Mouse (Mus musculus): Measurements from ENCODE around the gene Tcf23. TPM values are rescaled to one million over a fixed set of nuclear protein-coding genes. Genes with fewer than 3 reads are reported as not detected.

Tcf23 gene
- total and polyA plus RNA-seq, 3 experiments: not detected

- in situ Hi-C loops (cut with MboI; ENCODE audit: low pct_ligation_motif_present, low pct_unique_long_range_greater_than_20kb, low sequenced_read_pairs) (no loop called here), dilution Hi-C loops (cut with MboI; ENCODE audit: extremely low pct_ligation_motif_present, extremely low pct_unique_long_range_greater_than_20kb, low sequenced_read_pairs) (no loop called here)
- Histone ChIP-seq H3K4me1 (ENCODE audit: control insufficient read depth in 1 of 2, insufficient read depth in 2 of 2) (peaks cover 8 to 18% of the 10 kb centered on the region in 2 experiments), H3K9ac (ENCODE audit: insufficient read depth, low read depth) (no peak overlapping the region), H3K79me2 (replicated peaks; ENCODE audit: control insufficient read depth, extremely low read depth, insufficient read depth, poor library complexity, severe bottlenecking) (no peaks in the 10 kb centered on the region), H3K27ac (ENCODE audit: insufficient read depth, low read depth) (no peak overlapping the region), H3K9me3 (replicated peaks; ENCODE audit: low read length) (no peaks in the 10 kb centered on the region), H3K27me3 (replicated peaks) (no peaks in the 10 kb centered on the region), H3K4me2 (ENCODE audit: insufficient read depth, low read depth, poor library complexity, severe bottlenecking) (no peak overlapping the region), H3K36me3 (replicated peaks in 1 of 2; ENCODE audit: control insufficient read depth in 1 of 2, insufficient read depth in 1 of 2, low read length in 1 of 2) (no peaks in the 10 kb centered on the region), H3K4me3 (replicated peaks in 1 of 3; ENCODE audit: low read depth in 2 of 3, low read length in 2 of 3, poor library complexity in 1 of 3) (no peak overlapping the region)
- DNase-seq (ENCODE audit: extremely low read depth): peak; percentile 32
- TF ChIP-seq JUND (conservative IDR thresholded peaks at IDR 0.05; ENCODE audit: low read depth, low read length) (no peak), USF1 (IDR thresholded peaks at IDR 0.05; ENCODE audit: low read depth, low read length) (no peak), ELF1 (IDR thresholded peaks at IDR 0.05; ENCODE audit: low read depth, low read length) (peak; percentile 65; the same call in 1 of the 2 replicates), POLR2A (IDR thresholded peaks at IDR 0.05; ENCODE audit: low read depth, low read length) (no peak), SMC3 (IDR thresholded peaks at IDR 0.05; ENCODE audit: low read depth, low read length) (no peak), MYC (IDR thresholded peaks at IDR 0.05; ENCODE audit: low read depth, low read length) (no peak), TCF12 (IDR thresholded peaks at IDR 0.05; ENCODE audit: low read depth, low read length) (peak; percentile 23; the same call in 1 of the 2 replicates), MAFK (IDR thresholded peaks at IDR 0.05; ENCODE audit: insufficient replicate concordance, low read length) (no peak), NRF1 (IDR thresholded peaks at IDR 0.05; ENCODE audit: low read depth, low read length) (no peak), RCOR1 (conservative IDR thresholded peaks at IDR 0.05; ENCODE audit: low read depth, low read length) (no peak), ZKSCAN1 (IDR thresholded peaks at IDR 0.05; ENCODE audit: borderline replicate concordance, low read depth, low read length) (no peak), E2F4 (IDR thresholded peaks at IDR 0.05; ENCODE audit: insufficient replicate concordance, low read depth, low read length) (no peak), ETS1 (conservative IDR thresholded peaks at IDR 0.05; ENCODE audit: low read depth, low read length) (peak; percentile 53)
Measured at GRCm38 (mm10) chr5:30994910-30995635, 26.6 kb downstream of the Tcf23 start.

- Histone ChIP-seq H3K36me3 (replicated peaks in 1 of 2; ENCODE audit: control insufficient read depth in 1 of 2, insufficient read depth in 1 of 2, low read length in 1 of 2) (no peaks in the 10 kb centered on the region), H3K79me2 (replicated peaks; ENCODE audit: control insufficient read depth, extremely low read depth, insufficient read depth, poor library complexity, severe bottlenecking) (no peaks in the 10 kb centered on the region), H3K27ac (ENCODE audit: insufficient read depth, low read depth) (no peak overlapping the region), H3K4me1 (ENCODE audit: control insufficient read depth in 1 of 2, insufficient read depth in 2 of 2) (peaks cover 8 to 18% of the 10 kb centered on the region in 2 experiments), H3K27me3 (replicated peaks) (no peaks in the 10 kb centered on the region), H3K4me3 (replicated peaks in 1 of 3; ENCODE audit: low read depth in 2 of 3, low read length in 2 of 3, poor library complexity in 1 of 3) (no peak overlapping the region), H3K9ac (ENCODE audit: insufficient read depth, low read depth) (no peak overlapping the region), H3K9me3 (replicated peaks; ENCODE audit: low read length) (no peaks in the 10 kb centered on the region), H3K4me2 (ENCODE audit: insufficient read depth, low read depth, poor library complexity, severe bottlenecking) (no peak overlapping the region)
- DNase-seq (ENCODE audit: extremely low read depth): peak; percentile 66
- in situ Hi-C loops (cut with MboI; ENCODE audit: low pct_ligation_motif_present, low pct_unique_long_range_greater_than_20kb, low sequenced_read_pairs) (no loop called here), dilution Hi-C loops (cut with MboI; ENCODE audit: extremely low pct_ligation_motif_present, extremely low pct_unique_long_range_greater_than_20kb, low sequenced_read_pairs) (no loop called here)
- TF ChIP-seq HCFC1 (IDR thresholded peaks at IDR 0.05; ENCODE audit: low read depth, low read length) (no peak), MXI1 (IDR thresholded peaks at IDR 0.05; ENCODE audit: low read depth, low read length) (peak; percentile 69; the same call in 1 of the 2 replicates), PAX5 (IDR thresholded peaks at IDR 0.05; ENCODE audit: low read length) (no peak), ZKSCAN1 (IDR thresholded peaks at IDR 0.05; ENCODE audit: borderline replicate concordance, low read depth, low read length) (no peak), SIN3A (IDR thresholded peaks at IDR 0.05; ENCODE audit: low read length) (peak; percentile 47; the same call in 1 of the 2 replicates), USF1 (IDR thresholded peaks at IDR 0.05; ENCODE audit: low read depth, low read length) (peak; percentile 59), SMC3 (IDR thresholded peaks at IDR 0.05; ENCODE audit: low read depth, low read length) (peak; percentile 86), IRF4 (IDR thresholded peaks at IDR 0.05; ENCODE audit: low read depth, low read length) (no peak), JUND (conservative IDR thresholded peaks at IDR 0.05; ENCODE audit: low read depth, low read length) (no peak), ZC3H11A (IDR thresholded peaks at IDR 0.05; ENCODE audit: low read depth, low read length) (peak; percentile 11; the same call in 1 of the 2 replicates), NELFE (IDR thresholded peaks at IDR 0.05; ENCODE audit: low read depth, low read length) (no peak), BHLHE40 (IDR thresholded peaks at IDR 0.05; ENCODE audit: low read depth, low read length) (no peak; the same call in 1 of the 2 replicates), POLR2AphosphoS2 (IDR thresholded peaks at IDR 0.05; ENCODE audit: low read depth, low read length) (no peak), MAX (IDR thresholded peaks at IDR 0.05; ENCODE audit: low read length) (peak; percentile 83), EP300 (IDR thresholded peaks at IDR 0.05; ENCODE audit: low read length) (no peak), USF2 (conservative IDR thresholded peaks at IDR 0.05; ENCODE audit: low read depth, low read length) (peak; percentile 38), ETS1 (conservative IDR thresholded peaks at IDR 0.05; ENCODE audit: low read depth, low read length) (no peak), TBP (conservative IDR thresholded peaks at IDR 0.05; ENCODE audit: low read depth, low read length) (no peak), GABPA (IDR thresholded peaks at IDR 0.05; ENCODE audit: insufficient replicate concordance, low read depth, low read length) (no peak), ELF1 (IDR thresholded peaks at IDR 0.05; ENCODE audit: low read depth, low read length) (no peak), RAD21 (IDR thresholded peaks at IDR 0.05; ENCODE audit: low read depth, low read length) (peak; percentile 94), RCOR1 (conservative IDR thresholded peaks at IDR 0.05; ENCODE audit: low read depth, low read length) (no peak), MAZ (IDR thresholded peaks at IDR 0.05; ENCODE audit: low read depth, low read length) (no peak), CTCF (conservative IDR thresholded peaks at IDR 0.05 in 1 of 2, IDR thresholded peaks at IDR 0.05 in 1 of 2; ENCODE audit: low read depth in 2 of 2, low read length in 2 of 2) (peak; percentile 80 to 94), CHD2 (IDR thresholded peaks at IDR 0.05; ENCODE audit: low read length) (no peak)
Measured at GRCm38 (mm10) chr5:30998306-30998705, 29.8 kb downstream of the Tcf23 start.
